Mouse (Mus musculus) bone marrow, adult 2 months (tissue): ENCODE data around the gene Ces1g. TPM values are rescaled to one million over a fixed set of nuclear protein-coding genes. Genes with fewer than 3 reads are reported as not detected.

Experiments used
- H3K27ac ChIP-seq: fragments of 200-500 bp; 2 replicates; pipeline ENCODE4 v1.5.1; 2012; ENCODE audit warnings: low read depth, mild to moderate bottlenecking, control low read depth, inconsistent platforms, low read length; ENCODE audit not compliant: control insufficient read depth, poor library complexity, insufficient read depth
- H3K4me1 ChIP-seq: fragments of 200-500 bp; 2 replicates; pipeline ENCODE4 v1.6.1; 2011; ENCODE audit warnings: low read length; ENCODE audit not compliant: control insufficient read depth, insufficient read depth
- H3K4me3 ChIP-seq: fragments of 200-500 bp; replicated peaks from 2 replicates; pipeline ENCODE3; 2011; ENCODE audit warnings: mild to moderate bottlenecking, low read depth, low read length, control low read depth; ENCODE audit not compliant: control insufficient read depth
- CTCF ChIP-seq: fragments of 200-500 bp; IDR thresholded peaks from 2 replicates; pipeline ENCODE4 v1.5.1; 2011; ENCODE audit warnings: low read length, control low read depth; ENCODE audit not compliant: control insufficient read depth, insufficient read depth
- POLR2A ChIP-seq: fragments of 200-500 bp; IDR thresholded peaks from 2 replicates; pipeline ENCODE4 v1.6.1; 2011; ENCODE audit warnings: low read depth, mild to moderate bottlenecking, control low read depth, low read length, borderline replicate concordance; ENCODE audit not compliant: control insufficient read depth
- WGBS: fragments of 180-500 bp; shearing (Covaris S2); methylation state at CpG from one replicate; pipeline ENCODE4 v1.1.7; 2018; 5-methylcytosine and 5-hydroxymethylcytosine counted together
- polyA plus RNA-seq: library from polyadenylated mRNA; stranded (reverse); fragments of >200 nt; gene quantifications from 2 replicates; pipeline ENCODE4 v1.2.4, GENCODE M21; 2011; ENCODE audit warnings: low replicate concordance; ENCODE audit not compliant: missing spikeins, insufficient read depth, insufficient read length

Gene Ces1g
- 0.62 TPM in 1 of 2 replicates, not detected in the other for polyA plus RNA-seq

GRCm38 (mm10) chr8:93337207-93337606 lies at the start of gene Ces1g:
TSS of gene Ces1g (minus strand) at chr8:93337308.
- no peak within 1 kb of the TSS for H3K4me3 ChIP-seq
- 52% methylated on average over 3 of the region's 3 CpGs for WGBS
- TF ChIP-seq CTCF (no peak), POLR2A (no peak)
- H3K27ac ChIP-seq = no peak within 1 kb of the TSS
- no peaks in the 10 kb centered on the region for H3K4me1 ChIP-seq

DNA sequence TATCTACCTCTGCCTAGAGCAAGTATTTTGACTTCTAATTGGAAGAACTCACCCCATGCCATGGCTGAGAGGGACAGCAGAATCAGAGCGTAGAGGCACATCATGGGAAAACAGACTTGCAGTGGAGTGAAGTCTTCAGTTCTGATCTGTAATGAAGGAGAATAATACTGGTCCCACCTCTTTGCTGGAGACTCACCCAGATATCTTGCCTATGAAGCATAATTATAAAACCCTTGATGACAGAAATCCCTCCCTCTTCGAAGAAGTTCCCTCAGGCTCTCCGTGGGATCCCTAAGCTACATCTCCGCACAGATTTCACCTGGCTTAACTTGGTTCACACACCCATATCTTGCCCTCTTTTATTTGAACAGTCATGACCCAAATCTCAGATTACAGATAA lies 42.5 kb upstream of the Ces1g start, which contains the start of gene Ces1h:
TSS of gene Ces1h (minus strand) at position 101 of the 400 bp plus-strand sequence.
- WGBS = 81% methylated on average over 4 of the region's 4 CpGs
- TF ChIP-seq CTCF (no peak), POLR2A (no peak)
- H3K27ac ChIP-seq = no peak within 1 kb of the TSS
- no peak within 1 kb of the TSS for H3K4me3 ChIP-seq
- H3K4me1 ChIP-seq = no peaks in the 10 kb centered on the region

GRCm38 (mm10) chr8:93369481-93369880 lies 32.4 kb upstream of the Ces1g start:
- WGBS = 32% methylated on average over 2 of the region's 2 CpGs
- Histone ChIP-seq H3K4me1 (no peaks in the 10 kb centered on the region), H3K4me3 (no peak overlapping the region), H3K27ac (no peak overlapping the region)
- TF ChIP-seq CTCF = no peak
- no peak for TF ChIP-seq POLR2A

DNA sequence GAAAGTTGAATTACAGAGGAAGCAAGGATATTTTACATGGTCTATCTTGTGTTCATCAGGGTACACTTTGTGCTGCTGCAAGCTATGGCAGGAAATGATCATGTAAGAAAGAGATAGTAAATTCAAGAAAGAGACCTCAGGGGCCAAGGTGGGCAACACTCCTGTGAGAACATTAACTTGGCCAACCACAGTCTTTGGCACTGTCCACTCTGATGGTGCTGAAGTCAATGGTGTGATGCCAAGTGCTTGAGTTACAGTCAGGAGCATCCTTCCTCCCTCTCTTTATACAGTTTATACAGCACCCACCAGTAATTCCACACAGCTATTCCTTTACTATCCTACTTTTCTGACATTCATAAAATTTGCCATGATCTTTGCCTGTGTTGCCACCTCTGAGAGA lies 23.0 kb upstream of the Ces1g start:
- no peak overlapping the region for H3K4me3 ChIP-seq
- TF ChIP-seq CTCF = no peak
- no peak for TF ChIP-seq POLR2A
- no peak overlapping the region for H3K27ac ChIP-seq
- H3K4me1 ChIP-seq = no peaks in the 10 kb centered on the region

DNA sequence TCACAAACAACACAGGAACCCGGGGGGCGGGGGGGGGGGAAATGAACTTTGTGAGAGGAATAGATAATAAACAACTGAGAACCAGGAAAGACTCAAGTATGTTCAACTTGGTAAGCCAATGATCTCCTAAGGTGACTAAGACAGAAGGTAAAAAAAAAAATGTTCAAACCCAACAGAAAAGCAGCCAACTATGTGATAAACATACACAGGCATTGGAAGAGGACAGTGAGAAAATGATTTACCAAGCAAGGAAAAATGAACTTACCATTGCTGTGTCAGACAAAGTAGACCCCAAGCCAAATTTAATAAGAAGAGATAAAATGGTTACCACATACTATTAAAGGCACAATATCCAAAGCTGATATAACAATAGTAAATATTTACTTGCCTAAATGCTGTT lies 2.4 kb upstream of the Ces1g start:
- no peak for TF ChIP-seq POLR2A
- no peak for TF ChIP-seq CTCF
- H3K4me1 ChIP-seq = no peaks in the 10 kb centered on the region
- 82% methylated on average over 2 of the region's 2 CpGs for WGBS

GRCm38 (mm10) chr8:93332703-93333102 lies 4.4 kb downstream of the Ces1g start:
- no peak overlapping the region for H3K4me3 ChIP-seq
- no peak for TF ChIP-seq CTCF
- no peak for TF ChIP-seq POLR2A
- H3K4me1 ChIP-seq = no peaks in the 10 kb centered on the region
- WGBS = 71% methylated on average over 1 of the region's 1 CpGs
- H3K27ac ChIP-seq = no peak overlapping the region

More for the DNA sequence above, 2.4 kb upstream of the Ces1g start:
- Histone ChIP-seq H3K27ac (no peak overlapping the region), H3K4me3 (no peak overlapping the region)

DNA sequence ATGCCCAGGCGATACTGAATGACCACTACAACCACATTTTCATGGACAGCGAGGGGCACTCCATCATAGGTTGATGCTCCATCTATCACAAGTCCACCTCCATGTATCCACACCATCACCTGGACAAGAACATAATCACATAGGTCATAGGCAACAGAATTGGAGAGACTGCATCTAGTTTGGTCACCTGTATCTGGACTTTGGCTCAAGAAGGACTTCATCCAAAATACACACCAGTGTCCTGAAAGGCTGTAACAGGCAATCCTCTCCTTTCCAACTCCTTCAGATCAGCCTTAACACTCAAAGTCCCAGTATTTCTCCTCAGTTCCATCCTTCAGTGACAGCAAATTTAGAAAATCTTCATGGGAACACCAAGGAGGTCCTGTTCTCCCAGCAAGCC lies 6.0 kb downstream of the Ces1g start:
- Histone ChIP-seq H3K27ac (no peak overlapping the region), H3K4me3 (no peak overlapping the region), H3K4me1 (no peaks in the 10 kb centered on the region)
- no peak for TF ChIP-seq POLR2A
- TF ChIP-seq CTCF = no peak
- 81% methylated on average over 2 of the region's 2 CpGs for WGBS

- no peak overlapping the region for H3K4me3 ChIP-seq
- H3K27ac ChIP-seq = no peak overlapping the region
- no peaks in the 10 kb centered on the region for H3K4me1 ChIP-seq
- 72% methylated on average over 2 of the region's 2 CpGs for WGBS
- TF ChIP-seq POLR2A = no peak
- TF ChIP-seq CTCF = no peak
Measured at GRCm38 (mm10) chr8:93325123-93325522, 12.0 kb downstream of the Ces1g start.

GRCm38 (mm10) chr8:93317031-93317430 lies 20.1 kb downstream of the Ces1g start:
- Histone ChIP-seq H3K4me3 (no peak overlapping the region), H3K27ac (no peak overlapping the region), H3K4me1 (no peaks in the 10 kb centered on the region)
- TF ChIP-seq POLR2A = no peak
- no peak for TF ChIP-seq CTCF
- WGBS = 71% methylated on average over 2 of the region's 2 CpGs
